In the genomic region with DNA sequence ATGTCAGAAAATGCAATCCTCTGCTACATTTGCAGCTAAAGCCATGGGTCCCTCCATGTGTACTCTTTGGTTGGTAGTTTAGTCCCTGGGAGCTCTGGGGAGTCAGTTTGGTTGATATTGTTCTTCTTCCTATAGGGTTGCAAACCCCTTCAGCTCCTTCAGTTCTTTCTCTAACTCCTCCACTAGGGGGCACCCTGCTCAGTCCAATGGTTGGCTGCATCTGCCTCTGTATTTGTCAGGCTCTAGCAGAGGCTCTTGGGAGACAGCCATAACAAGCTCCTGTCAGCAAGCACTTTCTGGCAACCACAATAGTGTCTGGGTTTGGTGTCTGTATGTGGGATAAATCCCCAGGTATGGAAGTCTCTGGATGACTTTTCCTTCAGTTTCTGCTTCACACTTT, we compare ENCODE assay signal across 18 mouse cellular contexts.
DNase-seq lines count a peak whose midpoint lies in the region; ATAC-seq and TF ChIP-seq lines count a peak whose summit lies in the region.
"Had no signal": no experiment of that assay in that cellular context is flagged by ENCODE, and none has a peak within 500 bp of the region (broad histone marks: within the 10 kb centered on the region; RNA-seq: fewer than 3 reads in every experiment).

No protein-coding gene starts in this region.

- ATAC-seq in liver, embryonic 14.5 days (ENCODE audit: insufficient read depth), result no peak
- ATAC-seq in liver, embryonic 11.5 days (replicated peaks; ENCODE audit: low FRiP score), result no peak
- ATAC-seq in erythroblast, adult 5-6 weeks (replicated peaks; ENCODE audit: low FRiP score, poor library complexity, severe bottlenecking), result no peak
- ATAC-seq: liver, postnatal 0 days had no signal

- H3K27me3 ChIP-seq in liver, embryonic 14.5 days (ENCODE audit: control insufficient read depth, insufficient read depth, low read length), result no peaks in the 10 kb centered on the region
- no peaks in the 10 kb centered on the region for H3K27me3 ChIP-seq in liver, embryonic 11.5 days (replicated peaks; ENCODE audit: control insufficient read depth, insufficient read depth, low read length)
- H3K27me3 ChIP-seq: embryonic facial prominence, embryonic 13.5 days; forebrain, embryonic 12.5 days; limb, embryonic 12.5 days; neural tube, embryonic 12.5 days had no signal

- TF ChIP-seq CTCF in liver, embryonic 14.5 days (IDR thresholded peaks at IDR 0.05; ENCODE audit: low read depth), result 0 out of 2 replicates have a peak, but pooled peaks have one; percentile 5
- TF ChIP-seq CTCF in gastrocnemius, adult 2 months (IDR thresholded peaks at IDR 0.05), result no peak

- no peak for TF ChIP-seq EP300 in liver, embryonic 14.5 days (IDR thresholded peaks at IDR 0.05; ENCODE audit: low read depth)

- H3K27ac ChIP-seq in liver, embryonic 14.5 days, result no peak overlapping the region
- no peak overlapping the region for H3K27ac ChIP-seq in liver, embryonic 11.5 days (ENCODE audit: low read depth, low read length)
- no peak overlapping the region for H3K27ac ChIP-seq in gastrocnemius, adult 2 months
- H3K27ac ChIP-seq: embryonic facial prominence, embryonic 13.5 days; forebrain, embryonic 12.5 days; limb, embryonic 12.5 days; neural tube, embryonic 12.5 days had no signal

- H3K4me1 ChIP-seq in liver, embryonic 14.5 days (replicated peaks; ENCODE audit: control insufficient read depth in 2 of 2, insufficient read depth in 2 of 2, low read length in 1 of 2), result no peaks in the 10 kb centered on the region
- H3K4me1 ChIP-seq in liver, embryonic 11.5 days (replicated peaks; ENCODE audit: control insufficient read depth, insufficient read depth, low read length), result no peaks in the 10 kb centered on the region
- H3K4me1 ChIP-seq: embryonic facial prominence, embryonic 13.5 days; forebrain, embryonic 12.5 days; limb, embryonic 12.5 days; neural tube, embryonic 12.5 days had no signal

- H3K4me2 ChIP-seq in liver, embryonic 14.5 days (ENCODE audit: low read depth), result no peak overlapping the region
- H3K4me2 ChIP-seq in liver, embryonic 11.5 days, result no peak overlapping the region
- H3K4me2 ChIP-seq: embryonic facial prominence, embryonic 13.5 days; forebrain, embryonic 12.5 days; limb, embryonic 12.5 days; neural tube, embryonic 12.5 days had no signal

- H3K9me3 ChIP-seq in liver, embryonic 14.5 days (ENCODE audit: control insufficient read depth, low read length), result no peaks in the 10 kb centered on the region
- no peaks in the 10 kb centered on the region for H3K9me3 ChIP-seq in liver, embryonic 11.5 days (ENCODE audit: control insufficient read depth, low read length)
- H3K9me3 ChIP-seq: embryonic facial prominence, embryonic 13.5 days; forebrain, embryonic 12.5 days; limb, embryonic 12.5 days; neural tube, embryonic 12.5 days had no signal

- H3K9ac ChIP-seq in liver, embryonic 14.5 days (replicated peaks), result no peak overlapping the region
- no peak overlapping the region for H3K9ac ChIP-seq in liver, embryonic 11.5 days (ENCODE audit: low read depth, low read length)
- H3K9ac ChIP-seq: embryonic facial prominence, embryonic 13.5 days; forebrain, embryonic 12.5 days; limb, embryonic 12.5 days; liver, postnatal 0 days; neural tube, embryonic 12.5 days had no signal

- peak; percentile 12 for DNase-seq in embryo, embryonic 11 days
- DNase-seq in embryo, embryonic 10 days (ENCODE audit: low spot score), result no peak
- no peak for DNase-seq in liver, embryonic 14.5 days (ENCODE audit: low read depth in 3 of 3, low spot score in 3 of 3)
- no peak for DNase-seq in liver, embryonic 11.5 days (ENCODE audit: low spot score)
- DNase-seq in NIH3T3 (ENCODE audit: low read depth), result peak; percentile 32
- peak; percentile 49 to 52 for DNase-seq in cerebellum, postnatal 10 days
- DNase-seq in gastrocnemius, adult 2 months, result no peak
- DNase-seq: adrenal gland, adult 8-10 months; heart, postnatal 14 days; layer of hippocampus, adult 9-11 months; liver, postnatal 0 days; midbrain, embryonic 14.5 days; spleen, adult 18-20 months had no signal

- no peaks in the 10 kb centered on the region for H3K36me3 ChIP-seq in liver, embryonic 14.5 days (replicated peaks; ENCODE audit: control insufficient read depth, insufficient read depth, low read depth)
- H3K36me3 ChIP-seq in liver, embryonic 11.5 days (ENCODE audit: control insufficient read depth, insufficient read depth, low read length), result no peaks in the 10 kb centered on the region
- H3K36me3 ChIP-seq: embryonic facial prominence, embryonic 13.5 days; forebrain, embryonic 12.5 days; limb, embryonic 12.5 days; neural tube, embryonic 12.5 days had no signal

- intact Hi-C loops in gastrocnemius, adult 2 months (cut with DNase I), result no loop called here

- no peak overlapping the region for H3K4me3 ChIP-seq in liver, embryonic 14.5 days (ENCODE audit: insufficient read depth in 1 of 2, low read depth in 2 of 2, low read length in 2 of 2)
- H3K4me3 ChIP-seq in liver, embryonic 11.5 days (ENCODE audit: low read depth, low read length), result no peak overlapping the region
- no peak overlapping the region for H3K4me3 ChIP-seq in gastrocnemius, adult 2 months
- H3K4me3 ChIP-seq: embryonic facial prominence, embryonic 13.5 days; forebrain, embryonic 12.5 days; limb, embryonic 12.5 days; neural tube, embryonic 12.5 days had no signal

Comparison
In these comparisons a context has a peak if more than half of its experiments do, and no peak if none do; other contexts are left out.
1. DNase-seq: peak in embryo, embryonic 11 days (single experiment), NIH3T3 (single experiment) and cerebellum, postnatal 10 days (2 of 2); none in embryo, embryonic 10 days (single experiment), liver, embryonic 14.5 days (0 of 3), liver, embryonic 11.5 days (single experiment) and gastrocnemius, adult 2 months (single experiment).